Mouse (Mus musculus) liver, adult (tissue): ENCODE measurements at regions not wholly inside any gene's neighbourhood (a gene's known extent, or its start where the extent isn't known, plus 50 kb on each side); places are given as distances from the start of the nearest gene placed in this dataset.

ENCODE experiments used
- GATA4 ChIP-seq: IDR thresholded peaks from 2 replicates; pipeline ENCODE4 v1.6.1; 2014; ENCODE audit warnings: mild to moderate bottlenecking, low read length; ENCODE audit not compliant: insufficient replicate concordance

DNA sequence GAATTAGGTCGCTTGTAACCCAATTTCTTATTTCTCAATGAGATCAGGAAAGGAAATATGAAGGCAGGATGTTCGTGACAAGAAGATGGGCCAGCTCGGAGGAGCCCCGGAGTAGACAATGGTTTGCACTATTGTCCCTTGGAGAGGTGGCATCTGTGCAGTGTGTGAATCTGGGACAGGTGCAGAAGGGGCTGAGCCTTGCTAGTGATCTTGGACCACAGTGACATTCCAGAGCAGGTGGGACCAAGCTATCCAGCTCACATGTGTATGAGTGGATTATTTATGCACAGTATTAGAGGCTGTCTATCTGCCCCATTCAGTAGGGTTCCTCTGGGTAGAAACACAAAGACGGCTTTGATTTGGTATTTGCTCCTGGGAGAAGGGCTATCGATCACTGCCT, 66.0 kb upstream of the Nrp1 start:
- no peak for TF ChIP-seq GATA4

DNA sequence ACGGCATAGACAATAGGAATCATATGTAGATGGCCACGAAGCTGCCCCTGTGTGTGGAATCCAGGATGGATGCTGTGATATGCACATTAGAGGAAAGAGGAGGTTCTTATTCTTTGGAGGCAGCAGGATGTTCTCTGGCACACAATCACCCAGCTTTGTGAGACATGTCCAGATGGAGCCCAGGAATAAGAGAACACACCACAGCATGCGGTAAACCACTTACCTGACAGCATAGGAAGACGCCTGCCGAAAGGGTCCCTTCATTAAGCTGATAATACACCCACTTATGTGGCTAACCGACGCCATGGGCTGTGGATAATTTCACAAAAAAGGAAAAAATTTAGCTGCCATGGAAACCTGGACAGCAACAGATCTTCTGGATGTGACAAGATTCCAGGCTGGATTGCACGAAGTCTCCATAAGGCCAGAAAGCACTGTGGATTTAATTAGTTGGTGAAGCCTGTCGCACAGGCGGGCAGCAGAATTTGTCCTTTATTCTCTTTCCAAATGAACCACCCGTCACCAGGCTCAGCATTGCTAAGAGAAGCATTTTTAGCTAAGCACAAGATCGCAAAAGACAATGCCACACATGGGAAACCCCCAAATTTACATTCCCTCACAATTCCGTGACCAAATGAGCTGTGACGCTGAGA, 61.5 kb upstream of the Nrp1 start:
- TF ChIP-seq GATA4 = no peak

DNA sequence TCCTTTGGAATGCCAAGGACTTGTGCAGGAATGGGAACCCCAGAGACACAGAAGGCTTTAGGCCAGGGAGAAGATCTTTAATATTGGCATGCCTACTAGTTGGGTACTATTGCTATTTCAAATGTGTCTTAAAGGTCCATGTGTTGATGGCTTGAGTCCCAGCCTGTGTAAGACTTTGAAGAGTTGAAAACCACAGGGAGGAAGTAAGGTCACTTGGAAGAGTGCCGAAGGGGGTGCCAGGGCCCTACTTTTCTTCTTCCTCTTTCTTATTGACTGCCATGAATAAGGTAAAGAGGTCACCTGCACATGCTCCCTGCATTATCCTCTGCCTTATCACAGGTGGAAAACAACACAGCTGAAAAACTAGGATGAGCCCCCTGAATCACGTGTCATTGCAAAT, 56.1 kb upstream of the Nrp1 start:
- no peak for TF ChIP-seq GATA4
